Mouse (Mus musculus): ENCODE data around the gene Dock4. TPM values are rescaled to one million over a fixed set of nuclear protein-coding genes. Genes with fewer than 3 reads are reported as not detected.

Dock4 gene
- total and polyA plus RNA-seq, 3 experiments = 4.3 to 15.5 (median 14.5) TPM

DNA sequence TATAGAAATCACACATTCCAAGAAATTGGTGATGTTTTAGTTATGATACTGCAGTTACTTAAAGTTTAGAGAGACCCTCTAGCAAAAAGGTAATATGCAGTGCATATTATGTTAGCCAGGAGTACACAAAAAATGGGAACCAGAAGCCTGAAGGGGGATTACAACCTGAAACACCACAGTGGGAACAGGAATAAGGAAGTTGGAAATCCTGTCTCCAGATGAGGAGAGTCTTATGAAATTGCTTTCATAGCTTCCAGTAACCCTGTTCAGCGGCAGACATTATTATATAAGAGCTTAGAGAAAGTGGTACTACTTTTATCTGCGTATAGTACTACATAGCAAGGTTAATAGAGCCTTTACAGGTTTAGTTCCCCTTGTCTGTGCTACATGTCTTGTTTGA is 210.1 kb downstream of the Dock4 start:
- no peak for DNase-seq

GRCm38 (mm10) chr12:40656438-40656837 is 210.7 kb downstream of the Dock4 start:
- DNase-seq = no peak

- no peak for DNase-seq
Observed at GRCm38 (mm10) chr12:40657229-40657885, 211.6 kb downstream of the Dock4 start.

- DNase-seq = no peak
Observed at GRCm38 (mm10) chr12:40659689-40660088, 213.9 kb downstream of the Dock4 start.

DNA sequence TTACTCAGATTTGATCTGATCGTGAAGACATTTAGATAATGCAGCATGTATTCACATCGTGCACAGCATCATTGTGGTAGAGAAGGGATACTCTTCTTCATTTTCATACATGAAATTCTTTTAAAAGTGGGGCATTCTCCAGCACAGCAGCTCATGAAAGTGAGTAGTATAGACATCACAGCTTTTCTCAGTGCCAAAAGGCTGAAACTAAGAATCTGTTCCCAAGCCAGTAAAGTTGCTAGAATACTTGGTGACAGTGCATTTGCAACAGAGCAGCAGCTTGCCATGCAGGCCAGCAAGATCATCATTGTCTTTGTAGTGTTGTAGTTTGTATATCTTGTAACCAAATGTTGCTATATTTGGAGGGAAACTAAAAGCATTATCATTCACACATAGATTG is 223.7 kb downstream of the Dock4 start:
- no peak for DNase-seq

GRCm38 (mm10) chr12:40670766-40671165 is 225.0 kb downstream of the Dock4 start:
- peak; percentile 52 for DNase-seq

GRCm38 (mm10) chr12:40679713-40680112 is 234.0 kb downstream of the Dock4 start:
- DNase-seq = peak; percentile 5

DNA sequence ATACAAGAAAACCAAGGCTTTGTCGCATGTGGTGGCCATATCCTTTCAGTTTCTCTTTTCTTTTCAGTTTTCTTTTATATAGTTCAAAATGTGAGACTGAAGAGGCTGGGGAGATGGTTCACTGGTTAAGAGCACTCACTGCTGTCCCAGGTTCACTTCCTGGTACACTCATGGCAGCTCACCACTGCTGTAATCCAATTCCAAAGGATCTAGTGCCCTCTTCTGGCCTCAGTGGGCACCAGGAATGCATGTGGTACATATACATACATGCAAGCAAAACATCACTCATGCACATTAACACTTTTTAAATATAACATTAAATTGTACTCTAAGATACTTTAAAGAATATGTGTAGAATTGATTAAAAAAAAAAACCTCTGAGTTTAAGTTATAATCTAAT is 234.8 kb downstream of the Dock4 start:
- peak; percentile 46 for DNase-seq

DNA sequence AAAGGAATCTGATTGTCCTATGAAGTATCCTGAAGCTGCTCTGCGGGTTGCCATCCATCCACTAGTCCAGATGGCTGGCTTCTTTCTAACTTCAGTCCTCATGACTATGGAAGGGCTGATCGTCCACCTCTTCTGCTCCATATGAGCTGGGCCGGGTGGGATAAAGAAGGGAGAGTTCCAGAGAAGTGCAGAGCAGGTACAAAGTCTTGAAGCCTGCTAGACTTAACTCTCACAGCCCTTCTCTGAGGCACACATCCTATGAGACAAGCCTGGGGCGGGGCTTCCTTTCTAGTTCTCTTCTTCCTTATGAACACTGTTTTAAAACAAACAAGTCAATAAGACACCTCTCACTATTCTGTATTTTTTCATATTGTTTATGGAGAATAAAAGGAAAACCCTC is 245.7 kb downstream of the Dock4 start:
- DNase-seq = no peak

DNA sequence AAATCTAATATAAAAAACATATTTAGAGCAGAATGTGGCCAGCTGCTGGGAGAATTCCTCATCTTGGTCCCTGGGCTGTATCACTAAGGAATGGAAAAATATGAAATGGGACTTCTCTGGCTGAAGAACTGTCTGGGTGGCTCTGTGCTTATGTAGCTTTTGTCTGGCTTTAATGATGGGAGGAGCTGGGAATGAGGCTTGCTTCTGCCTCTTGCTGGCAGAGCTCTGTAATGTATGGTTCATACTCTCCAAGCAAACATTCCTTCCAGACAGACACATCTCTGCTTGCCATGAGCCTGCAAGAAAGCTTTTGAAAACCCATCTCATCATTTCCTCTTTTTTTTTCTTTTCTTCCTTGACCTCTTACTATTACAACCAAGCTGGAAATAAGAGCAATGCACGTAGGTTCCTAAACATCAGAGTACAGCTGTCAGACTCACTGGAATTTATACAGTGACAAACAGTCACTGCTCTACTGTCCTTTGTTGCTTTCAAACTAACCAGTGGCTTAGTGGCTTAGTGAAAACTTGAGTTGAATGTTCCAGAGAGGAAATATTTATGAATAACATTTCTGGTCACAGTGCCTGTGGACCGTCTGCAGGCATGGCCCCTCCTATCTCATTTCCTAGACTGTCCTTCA is 248.4 kb downstream of the Dock4 start:
- no peak for DNase-seq

DNA sequence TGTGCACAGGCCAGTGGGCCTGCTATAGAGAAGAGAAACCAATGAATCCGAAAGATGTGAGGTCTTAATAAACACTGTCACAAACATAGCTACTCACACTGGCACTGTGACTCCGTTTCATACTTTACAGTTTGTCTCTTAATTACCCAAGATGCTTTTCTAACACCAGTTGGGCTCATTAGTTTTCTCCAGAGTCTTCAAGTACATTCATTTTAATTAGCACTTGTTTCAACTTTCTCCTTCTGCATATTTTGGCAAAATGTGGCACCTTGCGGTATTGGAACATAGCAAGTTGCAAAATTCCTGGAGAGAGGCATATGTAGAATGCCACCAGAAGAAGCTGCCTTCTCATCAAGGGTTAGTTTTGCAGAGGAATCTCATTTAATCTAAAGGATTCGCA is 252.6 kb downstream of the Dock4 start:
- no peak for DNase-seq

DNA sequence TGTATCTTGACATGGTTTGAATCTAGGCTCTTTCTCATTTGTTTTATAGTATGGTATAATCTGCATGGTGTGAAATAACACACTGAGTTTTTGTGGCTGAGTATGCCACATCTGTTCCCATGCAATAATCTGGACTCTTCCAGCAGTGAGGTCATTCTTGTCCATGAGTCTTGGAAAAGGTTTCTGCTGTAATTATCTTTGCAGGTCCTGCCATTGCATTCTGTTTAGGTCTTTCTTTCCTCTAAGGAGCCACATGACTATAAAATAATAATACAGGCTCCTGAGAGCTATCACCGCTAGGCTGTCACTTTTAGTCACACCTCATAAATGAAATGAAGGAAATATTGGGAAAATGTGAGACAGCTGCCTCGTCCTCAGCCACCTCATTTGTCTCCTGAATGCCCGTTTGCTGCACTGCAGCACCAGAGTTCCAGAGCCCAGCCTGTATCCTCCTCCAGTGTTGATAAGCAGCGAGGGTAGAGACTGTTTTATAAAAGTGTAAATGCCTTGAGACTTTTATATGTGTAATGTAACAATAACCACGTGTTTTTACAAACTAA is 256.6 kb downstream of the Dock4 start:
- DNase-seq = no peak

GRCm38 (mm10) chr12:40704296-40704695 is 258.5 kb downstream of the Dock4 start:
- DNase-seq = no peak

- no peak for DNase-seq
Observed at GRCm38 (mm10) chr12:40707108-40707507, 261.4 kb downstream of the Dock4 start.

GRCm38 (mm10) chr12:40709094-40709493 is 263.3 kb downstream of the Dock4 start:
- no peak for DNase-seq

GRCm38 (mm10) chr12:40712235-40712634 is 266.5 kb downstream of the Dock4 start:
- peak; percentile 30 for DNase-seq

GRCm38 (mm10) chr12:40714288-40714687 is 268.5 kb downstream of the Dock4 start:
- no peak for DNase-seq

DNA sequence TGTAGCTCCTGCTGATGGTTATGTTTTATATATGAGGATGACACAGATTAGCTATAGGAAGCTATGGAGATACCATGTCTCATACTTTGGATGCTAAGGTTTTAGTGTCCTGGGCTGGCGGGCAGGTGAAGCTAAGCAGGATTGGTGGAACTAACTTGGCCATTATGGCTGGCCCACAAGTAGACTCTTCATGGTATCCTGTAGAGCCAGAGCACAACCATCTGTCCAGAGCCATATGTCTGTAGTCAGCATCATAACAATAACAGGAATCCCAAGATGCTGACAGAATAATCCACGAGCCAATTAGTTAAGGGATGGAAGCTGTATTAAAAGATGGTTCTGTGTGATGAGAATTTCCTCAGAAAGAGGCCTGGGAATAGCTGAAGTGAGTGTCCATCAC is 269.4 kb downstream of the Dock4 start:
- DNase-seq = no peak

- DNase-seq = no peak
Observed at GRCm38 (mm10) chr12:40728373-40728772, 282.6 kb downstream of the Dock4 start.

DNA sequence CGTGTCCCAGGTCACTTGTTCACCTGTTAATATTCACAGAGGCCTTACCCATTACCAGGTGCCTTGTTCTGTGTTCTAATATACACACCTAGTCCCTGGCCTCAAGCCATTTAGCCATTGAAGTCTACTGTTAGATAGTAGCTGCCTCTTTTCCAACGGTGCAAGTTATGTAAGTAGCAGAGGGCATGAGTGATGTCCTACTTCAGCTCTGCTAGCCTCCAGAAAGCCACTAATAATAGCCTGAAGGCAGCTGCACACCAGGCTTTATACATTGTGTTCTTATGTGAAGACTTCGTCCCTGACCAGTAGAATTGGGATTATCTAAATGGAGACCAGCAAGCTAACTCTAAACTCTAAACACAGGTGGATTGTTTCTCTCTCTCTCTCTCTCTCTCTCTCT is 285.0 kb downstream of the Dock4 start:
- no peak for DNase-seq

GRCm38 (mm10) chr12:40745501-40745900 is 299.7 kb downstream of the Dock4 start:
- DNase-seq = no peak

DNA sequence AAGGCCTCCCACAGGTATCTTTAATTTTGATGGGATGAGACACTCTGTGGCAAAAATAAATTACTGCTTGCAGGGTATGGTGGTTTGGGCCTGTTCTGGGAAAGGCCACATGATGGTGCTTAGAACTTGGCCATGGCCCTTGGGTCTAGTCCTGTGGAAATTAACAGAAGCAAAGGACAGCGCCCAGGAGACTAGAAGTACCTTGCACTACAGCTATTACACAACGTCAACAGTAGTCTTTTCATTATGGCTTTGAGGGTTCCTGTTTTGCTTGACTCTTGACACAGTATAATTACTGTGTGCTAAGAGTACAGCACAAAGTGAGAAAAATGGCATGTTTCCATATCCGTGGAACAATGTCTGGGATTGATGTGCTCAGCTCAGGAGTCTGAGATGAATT is 300.3 kb downstream of the Dock4 start:
- no peak for DNase-seq

DNA sequence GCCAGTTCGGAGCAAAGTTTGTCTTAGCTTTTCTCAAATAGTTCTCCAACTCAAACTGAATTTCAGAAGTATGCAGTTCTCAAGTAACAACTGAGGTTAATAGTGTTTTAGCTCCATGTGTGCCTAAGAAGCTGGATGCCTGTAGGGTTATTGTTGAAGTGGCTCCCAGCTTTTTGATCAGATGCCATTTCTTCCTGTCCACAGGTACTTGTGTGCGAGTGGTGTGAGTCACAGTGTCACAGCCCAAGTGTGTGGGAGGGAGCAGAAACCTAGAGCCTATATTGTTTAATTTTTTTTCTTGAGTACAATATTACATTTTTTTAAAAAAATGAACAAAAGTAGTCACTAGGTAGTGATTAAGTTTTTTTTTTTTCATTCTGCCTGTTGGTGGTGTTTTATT is 313.5 kb downstream of the Dock4 start:
- no peak for DNase-seq

Measured in adrenal gland, adult 2 months (tissue).